Mouse (Mus musculus): ENCODE measurements around the gene Pdgfc.

Gene Pdgfc

GRCm38 (mm10) chr3:81150228-81150627 is 114.0 kb downstream of the Pdgfc start:
- TF ChIP-seq POU5F1 (IDR thresholded peaks at IDR 0.05; ENCODE audit: borderline replicate concordance, low read length) (no peak), CTCF (conservative IDR thresholded peaks at IDR 0.05; ENCODE audit: low read length) (no peak), NANOG (IDR thresholded peaks at IDR 0.05; ENCODE audit: borderline replicate concordance, low read length) (no peak)
- Histone ChIP-seq H3K4me1 (replicated peaks; ENCODE audit: low read depth, low read length) (peaks cover 25% of the 10 kb centered on the region), H3K27me3 (ENCODE audit: insufficient read depth, low read length) (no peaks in the 10 kb centered on the region), H3K9me3 (ENCODE audit: low read length) (no peaks in the 10 kb centered on the region), H3K36me3 (ENCODE audit: insufficient read depth, low read length) (0 out of 2 replicates have a peak, but pooled peaks cover 5% of the 10 kb centered on the region), H3K4me3 (replicated peaks; ENCODE audit: low read length) (no peak overlapping the region)

GRCm38 (mm10) chr3:81154420-81154819 is 118.2 kb downstream of the Pdgfc start:
- no peaks in the 10 kb centered on the region for H3K27me3 ChIP-seq (ENCODE audit: insufficient read depth, low read length)
- no peak for TF ChIP-seq CTCF (conservative IDR thresholded peaks at IDR 0.05; ENCODE audit: low read length)
- TF ChIP-seq POU5F1 (IDR thresholded peaks at IDR 0.05; ENCODE audit: borderline replicate concordance, low read length): no peak
- TF ChIP-seq NANOG (IDR thresholded peaks at IDR 0.05; ENCODE audit: borderline replicate concordance, low read length): no peak
- no peak overlapping the region for H3K4me3 ChIP-seq (replicated peaks; ENCODE audit: low read length)
- 0 out of 2 replicates have a peak, but pooled peaks cover 7% of the 10 kb centered on the region for H3K36me3 ChIP-seq (ENCODE audit: insufficient read depth, low read length)
- H3K9me3 ChIP-seq (ENCODE audit: low read length): no peaks in the 10 kb centered on the region
- H3K4me1 ChIP-seq (replicated peaks; ENCODE audit: low read depth, low read length): peaks cover 12% of the 10 kb centered on the region

DNA sequence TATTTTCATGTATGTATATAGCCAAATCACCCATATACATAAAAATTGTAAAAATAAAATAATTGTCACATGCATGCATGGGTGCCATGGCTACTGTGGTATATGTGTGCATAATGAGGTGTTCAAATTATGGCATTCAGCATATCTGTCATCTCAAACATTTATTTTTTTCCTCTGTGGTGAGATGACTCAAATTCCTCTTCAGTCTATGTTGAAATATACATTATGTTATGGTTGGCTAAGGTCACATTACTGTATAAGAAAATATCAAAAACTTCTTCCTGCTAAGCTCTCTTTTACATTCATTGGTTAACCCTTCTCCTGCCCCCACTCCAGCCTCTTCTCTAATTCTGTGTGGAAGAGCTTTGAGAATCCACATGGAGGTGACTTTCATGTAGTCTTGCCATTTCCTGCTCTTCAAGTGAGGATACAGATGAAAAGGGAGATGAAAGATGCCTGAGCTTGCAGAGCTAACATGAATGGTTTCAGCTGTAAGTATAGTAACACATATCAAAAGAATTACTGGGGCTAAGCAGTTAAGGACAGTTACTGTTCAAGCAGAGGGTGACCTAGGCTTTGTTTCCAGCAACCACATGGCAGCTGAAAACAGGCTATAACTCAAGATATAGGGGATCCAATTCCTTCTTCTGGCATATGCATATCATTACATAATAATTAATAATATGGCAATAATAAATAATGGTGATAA is 124.4 kb downstream of the Pdgfc start:
- Histone ChIP-seq H3K4me3 (replicated peaks; ENCODE audit: low read length) (no peak overlapping the region), H3K9me3 (ENCODE audit: low read length) (no peaks in the 10 kb centered on the region), H3K36me3 (ENCODE audit: insufficient read depth, low read length) (0 out of 2 replicates have a peak, but pooled peaks cover 2% of the 10 kb centered on the region), H3K27me3 (ENCODE audit: insufficient read depth, low read length) (no peaks in the 10 kb centered on the region), H3K4me1 (replicated peaks; ENCODE audit: low read depth, low read length) (no peaks in the 10 kb centered on the region)
- TF ChIP-seq NANOG (IDR thresholded peaks at IDR 0.05; ENCODE audit: borderline replicate concordance, low read length) (no peak), CTCF (conservative IDR thresholded peaks at IDR 0.05; ENCODE audit: low read length) (no peak), POU5F1 (IDR thresholded peaks at IDR 0.05; ENCODE audit: borderline replicate concordance, low read length) (no peak)

DNA sequence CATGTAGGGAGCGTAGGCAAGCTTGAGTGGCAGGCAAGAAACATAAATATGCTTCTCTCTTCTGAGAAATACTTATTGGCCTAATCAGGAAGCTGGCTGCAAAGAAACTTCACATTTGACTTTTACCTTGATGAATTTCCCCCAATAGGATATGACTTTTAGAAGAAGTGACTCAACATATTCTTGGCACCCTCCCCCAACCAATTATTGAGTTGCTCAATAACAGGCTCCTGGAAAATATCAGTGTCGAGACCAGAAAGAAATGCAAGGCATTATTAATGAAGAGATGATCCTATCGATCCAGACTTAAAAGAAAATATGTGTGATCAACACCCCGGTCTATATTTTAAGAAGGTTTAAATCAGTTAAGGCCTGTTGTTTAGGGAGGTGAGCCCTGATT is 125.9 kb downstream of the Pdgfc start:
- no peak overlapping the region for H3K4me3 ChIP-seq (replicated peaks; ENCODE audit: low read length)
- H3K9me3 ChIP-seq (ENCODE audit: low read length): no peaks in the 10 kb centered on the region
- no peaks in the 10 kb centered on the region for H3K27me3 ChIP-seq (ENCODE audit: insufficient read depth, low read length)
- no peaks in the 10 kb centered on the region for H3K4me1 ChIP-seq (replicated peaks; ENCODE audit: low read depth, low read length)
- 0 out of 2 replicates have a peak, but pooled peaks cover 2% of the 10 kb centered on the region for H3K36me3 ChIP-seq (ENCODE audit: insufficient read depth, low read length)
- TF ChIP-seq CTCF (conservative IDR thresholded peaks at IDR 0.05; ENCODE audit: low read length): no peak
- TF ChIP-seq POU5F1 (IDR thresholded peaks at IDR 0.05; ENCODE audit: borderline replicate concordance, low read length): no peak
- TF ChIP-seq NANOG (IDR thresholded peaks at IDR 0.05; ENCODE audit: borderline replicate concordance, low read length): no peak

DNA sequence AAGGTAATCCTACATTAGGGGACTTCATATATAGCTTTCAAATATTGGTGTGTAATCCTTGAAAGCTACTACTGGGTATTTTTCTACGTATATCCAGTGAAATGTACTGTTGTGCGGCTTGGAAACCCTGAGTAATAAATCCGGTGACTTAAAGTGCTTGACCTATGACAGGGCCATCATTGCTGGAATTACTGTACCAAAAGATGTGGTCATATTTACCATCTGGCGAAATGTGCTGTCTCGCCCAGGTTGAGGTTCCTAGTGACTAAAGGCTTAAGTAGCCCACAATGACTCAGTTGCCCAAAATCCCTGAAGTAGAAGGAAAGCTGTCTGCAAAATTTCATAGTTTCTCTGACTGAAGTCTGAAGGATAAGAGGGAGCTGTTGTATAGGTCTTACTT is 127.9 kb downstream of the Pdgfc start:
- TF ChIP-seq POU5F1 (IDR thresholded peaks at IDR 0.05; ENCODE audit: borderline replicate concordance, low read length): no peak
- no peak for TF ChIP-seq NANOG (IDR thresholded peaks at IDR 0.05; ENCODE audit: borderline replicate concordance, low read length)
- TF ChIP-seq CTCF (conservative IDR thresholded peaks at IDR 0.05; ENCODE audit: low read length): no peak
- no peaks in the 10 kb centered on the region for H3K4me1 ChIP-seq (replicated peaks; ENCODE audit: low read depth, low read length)
- H3K36me3 ChIP-seq (ENCODE audit: insufficient read depth, low read length): 0 out of 2 replicates have a peak, but pooled peaks cover 2% of the 10 kb centered on the region
- H3K4me3 ChIP-seq (replicated peaks; ENCODE audit: low read length): no peak overlapping the region
- H3K9me3 ChIP-seq (ENCODE audit: low read length): no peaks in the 10 kb centered on the region
- no peaks in the 10 kb centered on the region for H3K27me3 ChIP-seq (ENCODE audit: insufficient read depth, low read length)

GRCm38 (mm10) chr3:81170073-81170809 is 134.0 kb downstream of the Pdgfc start:
- TF ChIP-seq CTCF (conservative IDR thresholded peaks at IDR 0.05; ENCODE audit: low read length) (no peak), POU5F1 (IDR thresholded peaks at IDR 0.05; ENCODE audit: borderline replicate concordance, low read length) (no peak), NANOG (IDR thresholded peaks at IDR 0.05; ENCODE audit: borderline replicate concordance, low read length) (no peak)
- Histone ChIP-seq H3K4me1 (replicated peaks; ENCODE audit: low read depth, low read length) (no peaks in the 10 kb centered on the region), H3K4me3 (replicated peaks; ENCODE audit: low read length) (no peak overlapping the region), H3K36me3 (ENCODE audit: insufficient read depth, low read length) (peaks cover 5% of the 10 kb centered on the region; the same call in 1 of the 2 replicates), H3K9me3 (ENCODE audit: low read length) (no peaks in the 10 kb centered on the region), H3K27me3 (ENCODE audit: insufficient read depth, low read length) (no peaks in the 10 kb centered on the region)

- Histone ChIP-seq H3K4me1 (replicated peaks; ENCODE audit: low read depth, low read length) (no peaks in the 10 kb centered on the region), H3K36me3 (ENCODE audit: insufficient read depth, low read length) (peaks cover 20% of the 10 kb centered on the region), H3K9me3 (ENCODE audit: low read length) (no peaks in the 10 kb centered on the region), H3K4me3 (replicated peaks; ENCODE audit: low read length) (no peak overlapping the region), H3K27me3 (ENCODE audit: insufficient read depth, low read length) (no peaks in the 10 kb centered on the region)
- TF ChIP-seq POU5F1 (IDR thresholded peaks at IDR 0.05; ENCODE audit: borderline replicate concordance, low read length) (no peak), NANOG (IDR thresholded peaks at IDR 0.05; ENCODE audit: borderline replicate concordance, low read length) (no peak), CTCF (conservative IDR thresholded peaks at IDR 0.05; ENCODE audit: low read length) (no peak)
Observed at GRCm38 (mm10) chr3:81174832-81175231, 138.6 kb downstream of the Pdgfc start.

- Histone ChIP-seq H3K36me3 (ENCODE audit: insufficient read depth, low read length) (peaks cover 4% of the 10 kb centered on the region), H3K9me3 (ENCODE audit: low read length) (no peaks in the 10 kb centered on the region), H3K27me3 (ENCODE audit: insufficient read depth, low read length) (no peaks in the 10 kb centered on the region), H3K4me3 (replicated peaks; ENCODE audit: low read length) (no peak overlapping the region), H3K4me1 (replicated peaks; ENCODE audit: low read depth, low read length) (no peaks in the 10 kb centered on the region)
- no peak for TF ChIP-seq CTCF (conservative IDR thresholded peaks at IDR 0.05; ENCODE audit: low read length)
- no peak for TF ChIP-seq NANOG (IDR thresholded peaks at IDR 0.05; ENCODE audit: borderline replicate concordance, low read length)
- no peak for TF ChIP-seq POU5F1 (IDR thresholded peaks at IDR 0.05; ENCODE audit: borderline replicate concordance, low read length)
Observed at GRCm38 (mm10) chr3:81181319-81182013, 145.2 kb downstream of the Pdgfc start.

Data from E14TG2a.4 (cell line).